23 mouse cellular contexts compared by ENCODE assay signal in genomic region chr4:57067801-57068200, GRCm38 (mm10).
DNase-seq lines count a peak whose midpoint lies in the region; ATAC-seq lines count a peak whose summit lies in the region.
"Had no signal": no experiment of that assay in that cellular context is flagged by ENCODE, and none has a peak within 500 bp of the region (broad histone marks: within the 10 kb centered on the region; RNA-seq: fewer than 3 reads in every experiment).

No protein-coding gene starts in this region.

- no peak overlapping the region for H3K9ac ChIP-seq in embryonic facial prominence, embryonic 12.5 days
- no peak overlapping the region for H3K9ac ChIP-seq in lung, embryonic 15.5 days
- H3K9ac ChIP-seq: forebrain, embryonic 15.5 days; hindbrain, embryonic 12.5 days had no signal

- no peaks in the 10 kb centered on the region for H3K9me3 ChIP-seq in embryonic facial prominence, embryonic 12.5 days
- H3K9me3 ChIP-seq in embryonic facial prominence, embryonic 10.5 days, result no peaks in the 10 kb centered on the region
- no peaks in the 10 kb centered on the region for H3K9me3 ChIP-seq in lung, embryonic 15.5 days
- no peaks in the 10 kb centered on the region for H3K9me3 ChIP-seq in midbrain, embryonic 10.5 days (replicated peaks)
- H3K9me3 ChIP-seq: forebrain, embryonic 15.5 days; heart, embryonic 10.5 days; hindbrain, embryonic 12.5 days had no signal

- no peak for DNase-seq in embryonic facial prominence, embryonic 10.5 days (ENCODE audit: low spot score)
- peak; percentile 35 for DNase-seq in lung, postnatal 14 days
- no peak for DNase-seq in left cerebral cortex, adult 11 months (ENCODE audit: low spot score)
- no peak for DNase-seq in midbrain, embryonic 10.5 days (ENCODE audit: low spot score)
- DNase-seq in frontal cortex, postnatal 10 days (ENCODE audit: low spot score in 2 of 2), result no peak
- DNase-seq: adrenal gland, postnatal 25 days; B cell, adult 2 months; cerebellum, adult 2 months; cerebellum, postnatal 14 days; embryo, embryonic 11 days; gastrocnemius, postnatal 10 days; heart, adult 18-20 months; heart, postnatal 10 days; heart, postnatal 4 days had no signal

- 0 out of 2 replicates have a peak overlapping the region, but pooled peaks have one; percentile 30 for H3K27ac ChIP-seq in embryonic facial prominence, embryonic 12.5 days
- H3K27ac ChIP-seq in embryonic facial prominence, embryonic 10.5 days (replicated peaks), result no peak overlapping the region
- peak overlapping the region; percentile 55; the same call in 1 of the 2 replicates for H3K27ac ChIP-seq in lung, embryonic 15.5 days
- no peak overlapping the region for H3K27ac ChIP-seq in midbrain, embryonic 10.5 days (replicated peaks)
- H3K27ac ChIP-seq: forebrain, embryonic 15.5 days; heart, embryonic 10.5 days; hindbrain, embryonic 12.5 days had no signal

- H3K4me2 ChIP-seq in embryonic facial prominence, embryonic 12.5 days (replicated peaks), result no peak overlapping the region
- H3K4me2 ChIP-seq in lung, embryonic 15.5 days, result no peak overlapping the region; the same call in 1 of the 2 replicates
- H3K4me2 ChIP-seq: forebrain, embryonic 15.5 days; hindbrain, embryonic 12.5 days had no signal

- no peaks in the 10 kb centered on the region for H3K36me3 ChIP-seq in embryonic facial prominence, embryonic 12.5 days
- H3K36me3 ChIP-seq in embryonic facial prominence, embryonic 10.5 days (replicated peaks), result no peaks in the 10 kb centered on the region
- no peaks in the 10 kb centered on the region for H3K36me3 ChIP-seq in lung, embryonic 15.5 days
- H3K36me3 ChIP-seq in midbrain, embryonic 10.5 days, result no peaks in the 10 kb centered on the region
- H3K36me3 ChIP-seq: forebrain, embryonic 15.5 days; G1E; heart, embryonic 10.5 days; hindbrain, embryonic 12.5 days had no signal

- H3K27me3 ChIP-seq in embryonic facial prominence, embryonic 12.5 days, result no peaks in the 10 kb centered on the region
- 0 out of 2 replicates have a peak, but pooled peaks cover 3% of the 10 kb centered on the region for H3K27me3 ChIP-seq in embryonic facial prominence, embryonic 10.5 days (replicated peaks; ENCODE audit: low read depth, poor library complexity, severe bottlenecking)
- peaks cover 55% of the 10 kb centered on the region; the same call in 1 of the 2 replicates for H3K27me3 ChIP-seq in lung, embryonic 15.5 days
- no peaks in the 10 kb centered on the region for H3K27me3 ChIP-seq in midbrain, embryonic 10.5 days (ENCODE audit: low read depth, poor library complexity, severe bottlenecking)
- H3K27me3 ChIP-seq: forebrain, embryonic 15.5 days; hindbrain, embryonic 12.5 days had no signal

- no peak for ATAC-seq in embryonic facial prominence, embryonic 12.5 days (ENCODE audit: insufficient number of reproducible peaks, insufficient read depth, low FRiP score, low TSS enrichment)
- ATAC-seq in lung, embryonic 15.5 days (ENCODE audit: borderline replicate concordance, extremely low read depth, low FRiP score, low TSS enrichment), result peak; percentile 51; the same call in 1 of the 2 replicates
- ATAC-seq in megakaryocyte, adult 5-6 weeks (ENCODE audit: poor library complexity, severe bottlenecking), result no peak
- ATAC-seq: CD4-positive, CD25-positive, alpha-beta regulatory T cell, adult 4 months; forebrain, embryonic 15.5 days; hindbrain, embryonic 16.5 days had no signal

- WGBS in embryonic facial prominence, embryonic 12.5 days, result 63% methylated on average over 5 of the region's 5 CpGs
- WGBS in embryonic facial prominence, embryonic 10.5 days, result 75% methylated on average over 5 of the region's 5 CpGs
- 55% methylated on average over 5 of the region's 5 CpGs for WGBS in lung, embryonic 15.5 days
- 85% methylated on average over 5 of the region's 5 CpGs for WGBS in midbrain, embryonic 10.5 days

- peaks cover 18% of the 10 kb centered on the region for H3K4me1 ChIP-seq in embryonic facial prominence, embryonic 12.5 days
- H3K4me1 ChIP-seq in embryonic facial prominence, embryonic 10.5 days, result peaks cover 34% of the 10 kb centered on the region
- peaks cover 15% of the 10 kb centered on the region for H3K4me1 ChIP-seq in lung, embryonic 15.5 days
- H3K4me1 ChIP-seq in midbrain, embryonic 10.5 days, result peaks cover 28% of the 10 kb centered on the region
- H3K4me1 ChIP-seq: forebrain, embryonic 15.5 days had no signal

- no peak overlapping the region for H3K4me3 ChIP-seq in embryonic facial prominence, embryonic 12.5 days
- no peak overlapping the region for H3K4me3 ChIP-seq in embryonic facial prominence, embryonic 10.5 days
- no peak overlapping the region for H3K4me3 ChIP-seq in lung, embryonic 15.5 days
- H3K4me3 ChIP-seq in midbrain, embryonic 10.5 days, result no peak overlapping the region
- H3K4me3 ChIP-seq: forebrain, embryonic 15.5 days; heart, embryonic 10.5 days; hindbrain, embryonic 12.5 days had no signal

Comparison
In these comparisons a context has a peak if more than half of its experiments do, and no peak if none do; other contexts are left out.
1. H3K27ac ChIP-seq: peak in embryonic facial prominence, embryonic 12.5 days (single experiment) and lung, embryonic 15.5 days (single experiment); none in embryonic facial prominence, embryonic 10.5 days (single experiment) and midbrain, embryonic 10.5 days (single experiment).